Mouse (Mus musculus) R1 (cell line): ENCODE results near the gene Mt3.

ENCODE experiments used
- DNase-seq: peaks from one replicate; pipeline ENCODE4 v3.0.0-alpha.2; 2018; ENCODE audit warnings: low read depth, low spot score

Mt3 gene

DNA sequence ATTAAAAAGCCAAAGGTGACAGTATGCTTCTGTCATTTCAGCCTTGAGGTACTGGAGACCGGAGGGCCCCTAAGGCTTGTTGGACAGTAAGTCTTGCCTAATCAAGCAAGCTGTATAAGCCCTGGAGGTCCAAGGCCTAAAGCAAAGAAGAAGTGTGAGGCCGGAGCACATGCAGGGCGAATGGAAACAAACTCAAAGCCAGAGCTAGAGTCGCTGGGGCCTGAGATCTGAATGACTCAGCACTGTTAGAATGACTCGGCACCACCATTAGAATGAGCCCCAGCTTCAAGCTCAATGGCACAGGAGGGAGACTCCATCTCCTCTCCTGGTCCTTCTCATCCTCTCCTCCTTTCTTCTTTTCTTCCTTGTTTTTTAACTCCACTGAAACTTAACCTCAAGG is 1.5 kb upstream of the Mt3 start:
- DNase-seq: no peak

DNA sequence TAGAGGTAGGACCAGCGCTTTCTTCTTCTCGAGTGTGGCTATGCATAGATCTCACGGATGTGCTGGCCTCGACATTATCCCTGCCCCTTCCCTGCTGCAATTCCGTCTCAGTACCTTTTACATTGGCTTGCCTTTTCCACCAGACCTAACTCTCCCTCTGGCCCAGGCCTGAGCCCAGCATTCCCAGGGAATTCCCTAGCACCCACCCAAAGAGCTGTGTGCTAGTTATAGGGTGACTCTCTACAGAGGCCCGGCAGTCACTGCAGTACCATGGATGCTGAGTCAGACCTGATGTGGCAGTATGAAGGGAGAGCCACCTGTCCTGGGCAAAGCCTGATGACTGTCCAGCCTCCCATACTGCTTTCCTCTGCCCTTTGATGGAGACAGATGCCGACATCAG is 1.0 kb downstream of the Mt3 start:
- no peak for DNase-seq

DNA sequence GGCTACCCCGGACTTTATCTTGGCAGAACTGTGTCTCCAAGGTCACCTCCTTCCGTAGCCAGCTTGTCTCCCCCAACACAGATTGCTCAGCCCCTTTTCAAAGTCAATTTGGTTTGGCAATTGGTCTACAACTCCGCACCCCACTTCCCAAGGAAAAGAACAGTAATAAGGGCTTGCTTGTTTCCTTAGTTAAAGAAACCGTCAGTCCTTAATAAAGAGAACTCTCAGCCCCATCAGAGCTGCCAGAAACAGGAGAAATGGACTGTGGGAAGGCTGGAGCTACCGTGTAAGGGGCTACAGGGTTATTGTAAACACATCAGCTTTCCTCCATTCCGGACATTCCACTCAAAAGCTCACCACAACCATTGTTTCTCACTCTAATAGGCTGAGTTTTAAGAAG is 2.1 kb downstream of the Mt3 start:
- DNase-seq: no peak

DNA sequence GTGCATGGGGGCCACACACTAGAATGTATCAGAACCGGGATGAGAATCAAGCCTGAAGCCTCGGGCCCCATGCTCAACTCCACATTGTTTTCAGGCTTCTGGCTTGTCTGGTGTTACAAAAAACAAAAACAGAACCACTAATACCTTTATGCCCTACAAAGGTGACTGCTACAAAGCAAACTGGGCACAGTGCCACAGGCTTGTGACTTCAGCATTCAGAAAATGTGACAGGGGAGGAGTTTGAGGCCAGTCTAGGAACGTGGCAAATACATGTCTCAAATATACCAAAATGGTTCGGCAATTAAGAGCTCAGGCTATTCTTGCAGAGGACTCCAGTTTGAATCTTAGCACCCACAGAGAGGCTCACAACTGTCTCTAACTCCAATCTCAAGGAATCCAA is 3.7 kb downstream of the Mt3 start:
- DNase-seq: no peak

DNA sequence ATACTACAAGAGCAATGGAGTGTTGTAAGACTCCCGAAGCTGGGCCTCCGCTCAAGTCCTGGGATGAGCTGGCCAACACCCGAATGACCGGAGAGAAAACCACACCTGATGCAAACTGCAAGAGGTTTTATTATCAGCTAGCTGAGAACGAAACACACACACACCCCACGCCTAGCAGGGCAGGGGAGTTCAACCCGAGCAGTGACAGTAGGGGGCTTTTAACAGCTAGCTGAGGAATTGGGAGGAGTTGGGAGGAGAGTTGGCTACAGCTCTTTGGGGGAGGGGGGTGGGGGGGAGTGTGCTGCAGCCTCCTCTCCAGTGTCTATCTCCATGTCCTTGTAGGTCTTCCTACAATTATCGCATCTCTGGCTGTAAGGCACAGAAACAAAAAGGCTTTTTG is 13.4 kb downstream of the Mt3 start:
- peak; percentile 62 for DNase-seq

DNA sequence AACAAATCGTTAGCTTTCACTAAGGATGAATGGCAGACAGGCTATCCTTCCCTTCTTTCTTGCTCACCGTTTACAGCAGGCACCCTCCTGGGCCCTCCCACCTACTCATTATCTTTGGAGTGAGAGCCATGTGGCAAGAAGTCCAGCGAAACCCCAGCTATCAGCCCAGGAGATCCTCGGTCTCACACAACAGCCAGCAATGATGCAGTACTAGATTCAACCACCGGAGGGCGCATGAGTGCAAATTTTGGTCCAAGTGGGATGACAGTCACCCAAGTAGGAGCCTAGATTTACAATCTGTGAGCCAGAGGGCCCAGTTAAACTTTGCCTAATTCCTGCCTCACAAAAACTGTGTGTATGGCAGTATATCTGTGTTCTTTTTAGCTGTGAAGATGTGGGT is 14.8 kb downstream of the Mt3 start:
- peak; percentile 89 for DNase-seq

DNA sequence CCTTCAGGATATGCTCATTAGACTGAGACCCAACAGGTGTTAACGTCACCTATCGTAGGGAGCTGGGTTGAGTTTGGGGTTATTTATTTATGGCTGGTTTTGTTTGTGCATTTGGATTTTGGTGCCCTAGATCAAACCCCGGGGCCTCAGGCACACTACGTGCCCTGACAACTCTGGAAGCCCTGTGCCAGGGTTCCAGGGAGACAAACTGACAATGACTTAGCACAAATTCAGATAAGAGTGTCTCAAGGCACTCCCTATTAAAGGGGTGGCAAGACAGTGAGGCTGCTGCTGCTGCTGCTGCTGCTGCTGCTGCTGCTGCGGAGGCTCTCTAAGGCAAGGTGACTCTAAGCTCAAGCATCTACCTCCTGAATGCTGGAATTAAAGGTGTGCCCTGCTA is 17.1 kb downstream of the Mt3 start:
- DNase-seq: no peak

DNA sequence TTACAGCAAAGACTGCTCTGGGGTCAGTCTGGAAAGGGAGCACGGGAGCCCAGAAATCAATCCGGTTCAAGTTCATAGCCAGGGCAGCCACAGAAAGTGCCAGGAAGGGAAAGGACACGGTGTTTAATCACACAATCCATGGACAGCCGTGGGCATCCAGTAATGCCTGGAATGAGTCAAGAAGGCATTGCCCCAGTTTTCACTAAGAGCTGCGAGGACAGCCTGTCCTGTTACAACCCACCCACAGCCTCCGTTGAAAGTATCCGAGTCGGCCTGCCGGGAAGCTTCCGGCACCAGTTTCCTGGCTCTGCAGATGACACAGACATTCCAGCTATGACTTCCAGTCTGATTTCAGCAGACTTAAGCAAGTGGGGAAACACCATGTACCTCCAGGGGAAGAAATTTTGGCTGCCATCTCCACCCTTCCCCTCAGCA is 18.9 kb downstream of the Mt3 start:
- DNase-seq: peak; percentile 52

DNA sequence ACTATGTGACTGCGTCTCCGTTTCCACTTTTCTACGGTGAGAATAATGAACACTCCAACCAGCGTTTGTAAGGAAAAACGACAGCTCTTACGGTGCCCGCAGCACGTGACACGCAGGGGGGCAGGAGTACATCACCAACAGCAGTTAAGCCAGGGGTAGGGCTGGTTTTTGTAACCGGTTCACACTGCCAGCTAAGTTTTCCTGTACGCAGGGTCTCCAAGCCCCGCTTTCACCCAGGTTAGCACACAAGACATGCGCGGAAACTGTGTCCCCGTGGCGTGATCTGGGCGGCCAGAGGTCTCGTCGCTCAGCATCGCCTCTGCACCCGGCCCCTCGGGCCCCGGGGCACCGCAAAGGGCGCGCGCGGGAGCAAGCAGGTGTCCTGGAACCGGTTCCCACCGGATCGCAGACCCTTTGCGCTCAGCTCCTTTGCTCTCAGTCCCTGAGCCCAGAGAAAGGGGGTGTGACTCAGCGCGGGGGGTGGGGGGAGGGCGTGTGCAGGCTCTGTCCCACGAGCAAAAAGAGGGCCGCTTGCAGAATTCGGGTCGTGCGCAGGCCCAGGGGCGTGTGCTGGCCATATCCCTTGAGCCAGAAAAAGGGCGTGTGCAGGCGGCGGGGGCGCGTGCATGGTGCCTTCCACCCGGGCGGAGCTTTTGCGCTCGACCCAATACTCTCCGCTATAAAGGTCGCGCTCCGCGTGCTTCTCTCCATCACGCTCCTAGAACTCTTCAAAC is 19.8 kb downstream of the Mt3 start, which contains the start of gene Mt2:
Mt2 (plus strand) TSS at position 590 of the 734 bp plus-strand sequence.
- peak; percentile 94 for DNase-seq

DNA sequence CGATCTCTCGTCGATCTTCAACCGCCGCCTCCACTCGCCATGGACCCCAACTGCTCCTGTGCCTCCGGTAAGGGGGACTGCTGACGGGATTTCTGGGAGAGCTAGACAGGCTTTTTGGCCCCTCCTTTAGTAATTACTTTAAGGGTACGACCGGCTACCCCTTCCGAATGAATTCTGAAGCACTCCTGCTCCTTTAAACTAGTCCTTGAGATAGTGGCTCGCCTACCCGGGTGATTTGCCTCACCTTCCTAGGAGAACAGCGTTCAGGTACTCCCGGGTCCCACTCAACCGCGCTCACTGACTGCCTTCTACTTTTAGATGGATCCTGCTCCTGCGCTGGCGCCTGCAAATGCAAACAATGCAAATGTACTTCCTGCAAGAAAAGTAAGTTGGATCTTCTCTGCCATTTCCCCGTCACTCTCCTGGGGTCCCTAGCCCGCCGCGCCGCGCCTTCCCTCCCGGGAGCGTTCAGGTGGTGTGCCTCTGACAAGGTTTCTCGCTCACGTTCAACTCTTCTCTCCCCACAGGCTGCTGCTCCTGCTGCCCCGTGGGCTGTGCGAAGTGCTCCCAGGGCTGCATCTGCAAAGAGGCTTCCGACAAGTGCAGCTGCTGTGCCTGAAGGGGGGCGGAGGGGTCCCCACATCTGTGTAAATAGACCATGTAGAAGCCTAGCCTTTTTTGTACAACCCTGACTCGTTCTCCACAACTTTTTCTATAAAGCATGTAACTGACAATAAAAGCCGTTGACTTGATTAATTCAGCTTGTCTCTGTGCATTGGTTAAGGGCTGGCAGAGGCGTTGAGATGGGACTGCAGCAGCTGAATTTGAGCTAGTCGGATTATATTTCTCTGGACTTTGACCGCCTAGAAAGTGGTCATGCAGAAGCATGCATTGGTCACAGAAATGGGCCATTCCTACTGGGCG is 20.7 kb downstream of the Mt3 start:
- DNase-seq: peak; percentile 66

DNA sequence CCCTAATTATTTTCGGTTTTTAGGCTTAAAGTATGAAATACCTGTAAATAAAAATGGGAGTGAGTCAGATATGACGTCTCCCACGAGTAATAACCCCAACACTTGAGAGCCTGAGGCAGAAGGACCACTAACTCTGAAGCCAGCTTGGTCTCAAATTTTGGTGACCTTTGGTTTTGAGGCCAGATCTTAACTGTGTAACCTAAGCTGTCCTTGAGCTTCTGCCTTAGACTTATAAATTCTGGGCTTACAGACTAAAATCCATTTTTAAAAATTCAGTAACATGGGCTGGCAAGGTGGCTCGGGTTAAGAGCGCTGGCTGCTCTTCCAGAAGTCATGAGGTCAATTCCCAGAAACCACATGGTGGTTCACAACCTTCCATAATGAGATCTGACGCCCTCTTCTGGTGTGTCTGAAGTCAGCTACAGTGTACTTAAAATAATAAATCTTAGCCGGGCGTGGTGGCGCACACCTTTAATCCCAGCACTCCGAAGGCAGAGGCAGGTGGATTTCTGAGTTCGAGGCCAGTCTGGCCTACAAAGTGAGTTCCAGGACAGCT is 21.5 kb downstream of the Mt3 start:
- no peak for DNase-seq

DNA sequence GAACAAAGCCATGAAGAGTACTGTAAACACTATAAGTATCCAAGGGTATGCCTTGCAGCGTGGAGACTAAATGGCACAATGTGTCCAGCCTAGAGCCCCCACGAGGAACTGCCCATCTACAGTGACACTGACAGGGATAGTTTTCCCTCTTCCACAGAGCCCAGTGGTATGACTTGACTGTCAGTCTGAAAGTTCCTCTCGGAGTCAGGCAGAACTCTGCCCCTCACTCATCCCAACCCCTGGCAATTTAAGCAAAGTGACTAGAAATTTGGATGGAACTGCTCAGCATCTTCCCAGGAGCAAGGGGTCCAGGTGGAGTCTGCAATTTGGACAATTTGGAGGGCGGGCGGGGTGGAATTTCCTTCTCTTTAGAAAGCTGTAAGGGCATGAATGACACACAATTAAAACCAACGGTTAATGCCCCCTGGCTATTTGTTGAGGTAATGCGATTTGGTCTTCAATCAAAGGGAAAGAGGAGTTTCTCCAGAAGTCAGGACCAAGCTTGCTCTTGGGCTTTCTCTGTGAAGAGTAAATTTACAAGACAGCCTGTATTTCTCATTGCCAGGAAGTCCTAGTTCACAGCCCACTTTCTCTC is 22.3 kb downstream of the Mt3 start:
- DNase-seq: peak; percentile 77

DNA sequence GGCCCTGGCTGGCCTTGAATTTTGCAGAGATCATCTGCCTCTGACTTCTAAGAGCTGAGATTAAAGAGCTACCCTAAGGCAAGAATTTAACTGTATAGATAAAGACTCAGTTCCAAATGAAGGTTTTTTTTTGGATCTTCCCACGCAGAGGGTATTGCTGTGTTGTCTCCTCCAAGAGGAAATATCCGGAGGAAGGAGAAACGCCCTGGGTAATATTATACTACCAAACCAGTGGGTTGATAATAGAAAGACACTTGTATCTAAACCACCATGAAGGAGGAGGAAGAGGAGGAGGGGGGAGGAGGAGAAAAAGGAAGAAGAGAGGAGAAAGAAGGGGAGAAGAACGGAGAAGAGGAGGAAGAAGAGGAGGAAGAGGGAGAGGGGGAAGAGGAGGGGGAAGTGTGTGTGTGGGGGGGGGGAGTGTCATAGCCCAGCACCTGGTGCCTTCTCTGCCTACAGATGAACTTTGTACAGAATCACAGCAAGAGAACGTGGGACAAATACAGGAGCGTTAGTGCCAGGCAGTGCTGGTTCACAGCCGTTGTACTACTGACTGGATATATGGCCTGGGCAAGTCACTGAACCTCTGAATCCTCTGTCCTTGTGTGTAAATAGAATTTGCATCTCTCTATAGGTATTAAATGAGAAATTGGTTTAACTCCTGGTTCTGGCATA is 25.4 kb downstream of the Mt3 start:
- DNase-seq: no peak

DNA sequence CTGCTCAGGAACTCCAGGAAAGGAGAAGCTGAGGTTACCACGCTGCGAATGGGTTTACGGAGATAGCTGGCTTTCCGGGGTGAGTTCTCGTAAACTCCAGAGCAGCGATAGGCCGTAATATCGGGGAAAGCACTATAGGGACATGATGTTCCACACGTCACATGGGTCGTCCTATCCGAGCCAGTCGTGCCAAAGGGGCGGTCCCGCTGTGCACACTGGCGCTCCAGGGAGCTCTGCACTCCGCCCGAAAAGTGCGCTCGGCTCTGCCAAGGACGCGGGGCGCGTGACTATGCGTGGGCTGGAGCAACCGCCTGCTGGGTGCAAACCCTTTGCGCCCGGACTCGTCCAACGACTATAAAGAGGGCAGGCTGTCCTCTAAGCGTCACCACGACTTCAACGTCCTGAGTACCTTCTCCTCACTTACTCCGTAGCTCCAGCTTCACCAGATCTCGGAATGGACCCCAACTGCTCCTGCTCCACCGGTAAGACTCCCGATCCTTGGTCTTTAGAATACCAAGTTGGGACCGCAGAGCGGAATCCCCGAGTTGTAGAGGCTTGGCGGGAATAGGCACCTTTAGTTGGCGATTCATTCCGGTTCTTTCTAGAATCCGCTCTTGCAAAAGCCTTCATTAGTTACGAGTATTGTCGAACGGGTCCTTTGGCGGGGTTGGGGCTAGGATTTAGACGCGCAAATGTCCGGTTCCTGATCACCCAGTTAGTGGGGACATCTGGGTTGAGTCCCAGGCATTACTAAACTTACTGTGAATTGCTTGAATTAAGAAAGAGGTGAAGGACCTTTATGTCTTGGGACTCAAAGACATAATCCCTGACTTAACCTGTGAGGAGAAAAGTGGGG is 26.7 kb downstream of the Mt3 start, which contains the start of gene Mt1:
Mt1 (plus strand) TSS at position 226 of the 856 bp plus-strand sequence.
- peak; percentile 91 for DNase-seq

DNA sequence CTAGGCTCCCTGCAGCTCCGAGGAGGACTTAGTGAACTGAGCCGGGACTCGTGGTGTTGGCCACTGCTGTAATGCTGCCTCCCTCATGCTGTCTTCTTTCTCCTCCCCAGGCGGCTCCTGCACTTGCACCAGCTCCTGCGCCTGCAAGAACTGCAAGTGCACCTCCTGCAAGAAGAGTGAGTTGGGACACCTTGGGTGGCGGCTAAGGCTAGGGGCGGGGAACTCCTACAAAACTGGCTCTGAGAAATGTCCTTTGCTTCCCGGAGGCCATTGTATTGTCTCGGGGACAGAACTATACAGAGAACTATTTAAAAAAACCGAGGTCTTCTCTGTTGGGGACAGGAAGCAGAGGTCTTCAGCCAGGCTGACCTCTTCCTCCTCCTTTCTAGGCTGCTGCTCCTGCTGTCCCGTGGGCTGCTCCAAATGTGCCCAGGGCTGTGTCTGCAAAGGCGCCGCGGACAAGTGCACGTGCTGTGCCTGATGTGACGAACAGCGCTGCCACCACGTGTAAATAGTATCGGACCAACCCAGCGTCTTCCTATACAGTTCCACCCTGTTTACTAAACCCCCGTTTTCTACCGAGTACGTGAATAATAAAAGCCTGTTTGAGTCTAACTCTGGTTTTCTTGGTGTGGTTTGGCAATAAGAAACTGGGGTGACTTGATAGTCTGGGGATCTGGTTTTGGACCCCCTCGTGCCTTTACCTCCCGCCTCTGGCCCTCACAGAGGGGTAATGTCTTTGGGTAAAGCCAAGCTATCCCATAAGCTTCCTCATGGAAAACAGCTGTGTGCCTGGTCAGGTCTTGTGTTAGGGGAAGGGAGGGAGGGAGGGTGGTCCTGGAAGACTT is 27.5 kb downstream of the Mt3 start:
- DNase-seq: no peak

DNA sequence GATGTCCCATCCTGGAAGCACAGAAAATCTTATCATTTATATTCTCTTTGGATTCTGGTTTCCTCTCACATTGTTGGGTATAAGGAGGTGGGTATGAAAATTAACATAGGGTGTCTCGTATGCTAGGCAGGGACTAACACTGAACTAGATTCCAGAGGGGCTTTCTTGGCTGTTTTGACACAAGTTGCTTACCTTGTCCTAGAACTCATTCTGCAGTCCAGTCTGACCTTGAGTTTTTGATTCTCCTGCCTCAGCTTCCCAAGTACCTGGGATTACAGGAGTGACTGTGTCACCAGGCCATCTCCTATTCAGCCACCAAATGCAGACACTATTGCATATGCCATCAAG is 28.1 kb downstream of the Mt3 start:
- no peak for DNase-seq

DNA sequence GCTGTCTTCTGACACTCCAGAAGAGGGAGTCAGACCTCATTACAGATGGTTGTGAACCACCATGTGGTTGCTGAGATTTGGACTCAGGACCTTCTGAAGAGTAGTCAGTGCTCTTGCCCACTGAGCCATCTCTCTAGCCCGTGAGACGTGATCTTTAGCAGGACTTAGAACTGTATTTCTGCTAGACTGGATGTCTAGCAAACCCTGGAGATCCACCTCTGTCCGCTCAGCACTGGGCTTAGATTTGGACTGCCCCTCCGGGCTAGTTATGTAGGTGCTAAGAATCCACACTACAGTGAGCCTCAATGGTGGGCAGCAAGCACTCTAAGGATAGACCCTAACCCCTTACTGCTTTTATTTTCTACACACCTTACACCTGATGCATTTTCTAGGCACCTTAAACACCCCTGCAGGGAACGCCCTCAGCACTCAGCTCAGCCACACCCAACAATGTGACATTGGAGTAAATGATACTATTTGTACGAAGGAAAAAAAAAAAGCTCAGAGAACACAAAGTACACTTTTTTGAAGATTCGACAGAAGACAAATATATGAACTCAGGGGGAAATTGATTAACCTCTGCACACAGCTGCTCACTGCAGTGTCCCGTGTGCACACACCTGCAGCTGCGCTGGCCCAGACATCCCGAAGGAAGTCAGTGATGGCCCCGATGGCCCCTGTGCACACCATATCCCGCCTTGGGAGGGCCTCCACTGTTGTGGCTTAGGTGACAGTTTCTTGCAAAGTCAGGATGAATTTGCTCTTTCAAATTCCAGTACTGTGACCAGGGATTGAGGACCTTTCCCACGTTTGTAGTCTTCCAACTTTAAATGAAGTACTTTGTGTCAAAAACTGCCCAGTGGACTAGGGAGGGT is 29.9 kb downstream of the Mt3 start:
- DNase-seq: no peak

DNA sequence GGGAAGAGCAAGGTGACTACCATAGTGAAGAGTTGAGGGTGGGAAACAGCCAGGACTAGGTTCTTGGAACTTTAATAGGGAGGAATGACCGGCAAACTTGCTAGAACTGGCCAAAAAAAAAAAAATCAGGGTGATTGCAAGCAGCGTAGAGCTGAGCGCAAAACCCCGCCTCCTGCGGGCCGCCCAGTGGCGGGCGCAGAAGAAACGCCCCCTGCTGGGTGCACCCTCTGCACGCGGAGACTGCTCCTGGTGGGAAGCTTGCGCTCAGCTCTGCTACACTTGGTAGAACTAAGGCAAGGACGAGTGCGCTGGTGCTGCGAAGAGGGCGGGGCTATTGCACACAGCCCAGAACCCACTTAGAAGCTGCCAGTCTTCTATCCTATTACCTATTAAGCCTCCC is 30.7 kb downstream of the Mt3 start:
- peak; percentile 74 for DNase-seq
